Mouse (Mus musculus): ENCODE results near the gene Asic1.

- TF ChIP-seq POLR2A (IDR thresholded peaks at IDR 0.05; ENCODE audit: insufficient read depth, low read depth, low read length) (no peak), CTCF (IDR thresholded peaks at IDR 0.05; ENCODE audit: insufficient read depth, low read depth, low read length) (no peak)
Measured at GRCm38 (mm10) chr15:99643832-99644231, 26.3 kb upstream of the Asic1 start.
